Mouse (Mus musculus) adrenal gland, postnatal 4 days (tissue): ENCODE data around the gene Adora3. TPM values are rescaled to one million over a fixed set of nuclear protein-coding genes. Genes with fewer than 3 reads are reported as not detected.

Experiments
- DNase-seq, 2 experiments: peaks; one replicate each; pipeline ENCODE4 v3.0.0; 2021 to 2022; ENCODE audit warnings: low spot score in 2 of 2, mixed read lengths in 2 of 2
- long read RNA-seq, 2 experiments: library from polyadenylated mRNA; stranded (forward); transcript quantifications; one replicate each; pipeline ENCODE4 v2.0.0; 2021
- total RNA-seq, 2 experiments: library from RNA; stranded (reverse); gene quantifications; 2 replicates each; pipeline ENCODE4 v1.2.3; 2021

Adora3 gene
- total RNA-seq: under 1 TPM; 0.17 to 0.25 TPM
- long read RNA-seq, experiment 1: 0 reads
- long read RNA-seq, experiment 2: 0 reads

GRCm38 (mm10) chr3:105870558-105870957 lies at the start of gene Adora3, which contains the start of gene Tmigd3:
Adora3 (plus strand) TSS chr3:105870858.
Tmigd3 (plus strand) TSS chr3:105870903.
- DNase-seq: no peak

GRCm38 (mm10) chr3:105821504-105821903 lies 49.2 kb upstream of the Adora3 start:
- DNase-seq: no peak

- no peak for DNase-seq
These were observed 47.0 kb upstream of the Adora3 start for GRCm38 (mm10) chr3:105823609-105824008.

GRCm38 (mm10) chr3:105824103-105824502 lies 46.6 kb upstream of the Adora3 start:
- DNase-seq: no peak

GRCm38 (mm10) chr3:105824704-105825103 lies 46.0 kb upstream of the Adora3 start:
- no peak for DNase-seq

- DNase-seq: no peak
These were observed 45.0 kb upstream of the Adora3 start for GRCm38 (mm10) chr3:105825501-105826161.

- DNase-seq: no peak
These were observed 39.1 kb upstream of the Adora3 start for GRCm38 (mm10) chr3:105831584-105831983.

- no peak for DNase-seq
These were observed 34.8 kb upstream of the Adora3 start for GRCm38 (mm10) chr3:105835875-105836274.

- no peak for DNase-seq
These were observed 33.8 kb upstream of the Adora3 start for GRCm38 (mm10) chr3:105836883-105837282.

- no peak for DNase-seq
These were observed 32.0 kb upstream of the Adora3 start for GRCm38 (mm10) chr3:105838655-105839054.

- no peak for DNase-seq
These were observed 30.8 kb upstream of the Adora3 start for GRCm38 (mm10) chr3:105839836-105840235.

GRCm38 (mm10) chr3:105846294-105847069 lies 24.2 kb upstream of the Adora3 start:
- no peak for DNase-seq

GRCm38 (mm10) chr3:105853781-105854180 lies 16.9 kb upstream of the Adora3 start:
- no peak for DNase-seq

- no peak for DNase-seq
These were observed 15.9 kb upstream of the Adora3 start for GRCm38 (mm10) chr3:105854786-105855185.

GRCm38 (mm10) chr3:105857513-105857912 lies 13.1 kb upstream of the Adora3 start:
- DNase-seq: no peak

GRCm38 (mm10) chr3:105861747-105862366 lies 8.8 kb upstream of the Adora3 start:
- no peak for DNase-seq

- no peak for DNase-seq
These were observed 6.5 kb upstream of the Adora3 start for GRCm38 (mm10) chr3:105864123-105864522.

- DNase-seq: no peak
These were observed 5.5 kb upstream of the Adora3 start for GRCm38 (mm10) chr3:105865122-105865521.

GRCm38 (mm10) chr3:105868135-105868534 lies 2.5 kb upstream of the Adora3 start:
- DNase-seq: peak in 1 of 2 experiments; percentile 43

- DNase-seq: no peak
These were observed 1.4 kb downstream of the Adora3 start for GRCm38 (mm10) chr3:105872034-105872433.

GRCm38 (mm10) chr3:105872579-105872978 lies 1.9 kb downstream of the Adora3 start:
- DNase-seq: no peak
